Mouse (Mus musculus) neural tube, embryonic 12.5 days (tissue): Measurements from ENCODE around the gene Esam. TPM values are rescaled to one million over a fixed set of nuclear protein-coding genes. Genes with fewer than 3 reads are reported as not detected.

ENCODE experiments used
- ATAC-seq: fragments of 200-750 bp; cut with Nextera tagmentation; 2 replicates; pipeline ENCODE4 v1.8.0; 2017; ENCODE audit warnings: low read depth, mild to moderate bottlenecking, moderate TSS enrichment, moderate library complexity; ENCODE audit not compliant: low FRiP score
- H3K27ac ChIP-seq: fragments of 300-500 bp; sonication (generic); 2 replicates; pipeline ENCODE4 v1.5.1; 2016
- H3K27me3 ChIP-seq: fragments of 300-500 bp; sonication (generic); replicated peaks from 2 replicates; pipeline ENCODE4 v1.6.1; 2016; ENCODE audit warnings: mild to moderate bottlenecking
- H3K36me3 ChIP-seq: fragments of 300-500 bp; sonication (generic); 2 replicates; pipeline ENCODE4 v1.6.1; 2016; ENCODE audit warnings: mild to moderate bottlenecking
- H3K4me1 ChIP-seq: fragments of 300-500 bp; sonication (generic); 2 replicates; pipeline ENCODE4 v1.6.1; 2016
- H3K4me2 ChIP-seq: fragments of 300-500 bp; sonication (generic); replicated peaks from 2 replicates; pipeline ENCODE4 v1.6.1; 2016; ENCODE audit warnings: mild to moderate bottlenecking
- H3K4me3 ChIP-seq: fragments of 300-500 bp; sonication (generic); 2 replicates; pipeline ENCODE4 v1.5.1; 2016
- H3K9ac ChIP-seq: fragments of 300-500 bp; sonication (generic); 2 replicates; pipeline ENCODE4 v1.6.1; 2016; ENCODE audit warnings: mild to moderate bottlenecking
- H3K9me3 ChIP-seq: fragments of 300-500 bp; sonication (generic); 2 replicates; pipeline ENCODE4 v1.6.1; 2016; ENCODE audit warnings: mild to moderate bottlenecking
- WGBS: fragments of 180-500 bp; shearing (Covaris S2); methylation state at CpG from one replicate; pipeline ENCODE4 v1.1.7; 2016; 5-methylcytosine and 5-hydroxymethylcytosine counted together
- polyA plus RNA-seq: library from polyadenylated mRNA; unstranded; fragments of >200 nt; fragmentation: Nextera tagmentation; extraction: Ambion mirVana; gene quantifications from 2 replicates; pipeline ENCODE4 v1.2.1, GENCODE M21; 2016

The Esam gene
- polyA plus RNA-seq, 1 experiment from 2014 or later = 38.2 TPM

DNA sequence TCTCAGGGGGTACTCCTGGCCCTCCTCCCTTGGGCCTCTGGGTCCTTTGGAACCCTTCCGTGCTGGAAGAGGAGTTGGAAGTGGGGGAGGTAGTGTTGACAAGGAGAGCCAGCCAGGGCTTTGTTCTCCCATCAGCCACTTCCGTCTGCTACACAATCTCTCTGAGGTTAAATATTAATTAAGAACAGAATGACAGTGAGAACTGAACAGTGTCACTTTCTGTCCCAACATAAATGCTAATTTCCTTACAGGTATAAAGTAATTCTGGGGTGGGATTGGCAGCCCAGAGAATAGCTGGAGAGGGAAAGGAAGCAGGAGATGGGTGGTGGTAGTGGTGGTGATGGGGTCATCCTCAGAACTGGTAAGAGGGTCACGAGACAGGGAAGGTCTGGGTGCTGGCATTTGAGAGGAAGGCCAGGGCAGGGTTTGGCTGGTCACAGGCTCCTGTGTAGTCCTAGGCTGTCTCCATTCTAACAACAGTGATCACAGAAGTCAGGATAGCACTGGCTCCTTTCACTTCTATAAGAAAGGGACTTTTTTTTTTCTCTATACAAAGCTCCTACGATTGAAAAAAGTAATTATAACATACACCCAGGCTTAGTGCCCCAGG lies 40.8 kb downstream of the Esam start:
- Histone ChIP-seq H3K4me3 (no peak overlapping the region), H3K9ac (no peak overlapping the region), H3K4me1 (0 out of 2 replicates have a peak, but pooled peaks cover 3% of the 10 kb centered on the region), H3K36me3 (no peaks in the 10 kb centered on the region), H3K4me2 (no peak overlapping the region), H3K9me3 (no peaks in the 10 kb centered on the region), H3K27ac (no peak overlapping the region), H3K27me3 (no peaks in the 10 kb centered on the region)
- ATAC-seq = 0 out of 2 replicates have a peak, but pooled peaks have one; percentile 29
- WGBS = 38% methylated on average over 4 of the region's 4 CpGs

DNA sequence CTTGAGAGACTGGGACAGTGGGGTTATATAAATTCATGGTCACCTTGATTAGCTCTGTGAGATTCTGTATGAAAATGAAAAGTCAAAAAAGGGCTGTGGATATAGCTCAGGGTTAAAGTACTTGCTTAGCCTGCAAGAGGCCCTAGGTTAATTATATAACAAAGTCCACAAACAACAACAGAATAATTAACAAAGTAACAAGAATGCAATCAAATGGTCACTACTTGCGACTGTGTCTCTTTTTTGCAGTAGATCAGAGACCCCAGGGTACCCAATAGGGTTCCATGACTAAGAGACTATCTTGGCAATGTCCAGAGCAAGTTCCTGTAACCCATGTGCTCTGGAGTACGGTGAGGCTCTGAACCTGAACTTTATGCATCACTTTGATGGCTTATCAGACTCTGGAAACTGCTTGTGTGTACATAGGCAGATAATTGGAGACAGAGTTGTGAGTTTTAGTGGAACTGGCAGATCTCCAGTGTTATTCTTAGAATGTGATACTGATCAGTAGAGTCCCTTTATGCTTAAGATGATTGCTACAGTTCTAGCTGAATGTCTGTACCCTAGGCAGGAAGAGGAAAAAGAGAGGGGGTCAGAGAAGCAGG lies 41.5 kb downstream of the Esam start:
- Histone ChIP-seq H3K9me3 (no peaks in the 10 kb centered on the region), H3K9ac (no peak overlapping the region), H3K27me3 (no peaks in the 10 kb centered on the region), H3K27ac (no peak overlapping the region), H3K4me1 (0 out of 2 replicates have a peak, but pooled peaks cover 3% of the 10 kb centered on the region), H3K36me3 (no peaks in the 10 kb centered on the region), H3K4me2 (no peak overlapping the region), H3K4me3 (no peak overlapping the region)
- WGBS = 85% methylated on average over 2 of the region's 2 CpGs
- no peak for ATAC-seq

DNA sequence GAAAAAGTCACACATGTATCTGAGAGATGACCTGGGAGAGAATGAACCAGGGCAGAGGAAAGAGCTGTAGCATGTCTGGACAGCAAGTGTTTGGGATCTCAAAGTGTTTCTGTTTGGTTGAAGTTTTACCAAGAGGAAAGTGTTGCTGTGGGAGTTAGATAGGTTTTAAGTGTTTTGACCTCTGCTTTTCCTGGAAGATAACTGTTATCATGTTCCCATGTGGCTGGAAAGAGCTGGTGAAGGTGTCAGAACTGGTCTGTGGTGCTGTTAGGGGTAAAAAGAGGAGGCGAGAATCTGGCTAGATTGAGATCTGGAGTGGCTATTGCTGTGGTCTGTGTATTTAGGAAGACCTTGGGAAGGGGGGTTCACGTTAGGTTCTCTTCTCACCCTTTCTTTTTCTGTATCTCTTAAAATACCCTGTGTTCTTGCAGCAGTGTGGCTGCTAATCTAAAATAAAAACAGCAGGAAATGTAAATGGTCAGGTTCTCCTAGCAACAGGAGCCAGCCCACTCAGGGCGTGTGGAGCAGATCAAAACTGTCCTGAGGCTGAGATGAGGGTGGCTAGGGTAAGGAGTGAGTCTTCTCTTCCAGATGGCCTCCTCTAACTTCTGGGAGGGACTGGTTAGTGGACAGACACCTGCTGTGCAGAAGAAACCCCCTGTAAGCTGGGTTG lies 44.5 kb downstream of the Esam start:
- H3K9ac ChIP-seq = no peak overlapping the region
- no peak overlapping the region for H3K4me2 ChIP-seq
- no peak overlapping the region for H3K4me3 ChIP-seq
- no peaks in the 10 kb centered on the region for H3K9me3 ChIP-seq
- no peak for ATAC-seq
- H3K27me3 ChIP-seq = no peaks in the 10 kb centered on the region
- peaks cover 9% of the 10 kb centered on the region for H3K4me1 ChIP-seq
- no peak overlapping the region for H3K27ac ChIP-seq
- H3K36me3 ChIP-seq = no peaks in the 10 kb centered on the region
- 66% methylated on average over 3 of the region's 3 CpGs for WGBS

DNA sequence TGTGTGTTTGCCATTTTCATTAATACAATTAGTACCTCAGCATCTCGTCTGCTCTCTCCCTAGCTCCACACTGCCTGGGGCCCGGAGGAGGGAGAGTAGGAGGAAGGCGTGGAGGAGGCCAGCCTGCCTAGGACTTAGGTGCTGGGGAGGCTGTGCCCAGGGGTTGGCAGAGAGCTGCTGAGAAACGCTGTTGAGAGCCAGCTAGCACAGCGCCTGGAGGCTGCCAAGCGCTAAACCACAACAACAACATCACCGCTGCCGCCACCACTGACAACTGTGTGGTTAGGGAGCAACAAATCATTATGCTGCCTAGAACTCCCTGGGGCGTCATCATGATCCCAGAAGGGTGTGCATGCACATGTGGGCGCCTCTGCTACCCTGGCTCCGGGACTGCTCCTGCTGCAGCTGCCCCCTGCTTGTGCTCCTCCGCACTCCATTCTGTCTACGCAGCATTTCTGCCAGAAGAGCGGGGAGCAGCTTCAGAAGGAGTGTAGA lies 48.6 kb downstream of the Esam start:
- Histone ChIP-seq H3K36me3 (no peaks in the 10 kb centered on the region), H3K4me3 (no peak overlapping the region), H3K9me3 (no peaks in the 10 kb centered on the region), H3K27ac (no peak overlapping the region), H3K27me3 (no peaks in the 10 kb centered on the region), H3K9ac (no peak overlapping the region), H3K4me1 (peaks cover 6% of the 10 kb centered on the region), H3K4me2 (peak overlapping the region; percentile 43)
- peak; percentile 87 for ATAC-seq
- 28% methylated on average over 14 of the region's 14 CpGs for WGBS

DNA sequence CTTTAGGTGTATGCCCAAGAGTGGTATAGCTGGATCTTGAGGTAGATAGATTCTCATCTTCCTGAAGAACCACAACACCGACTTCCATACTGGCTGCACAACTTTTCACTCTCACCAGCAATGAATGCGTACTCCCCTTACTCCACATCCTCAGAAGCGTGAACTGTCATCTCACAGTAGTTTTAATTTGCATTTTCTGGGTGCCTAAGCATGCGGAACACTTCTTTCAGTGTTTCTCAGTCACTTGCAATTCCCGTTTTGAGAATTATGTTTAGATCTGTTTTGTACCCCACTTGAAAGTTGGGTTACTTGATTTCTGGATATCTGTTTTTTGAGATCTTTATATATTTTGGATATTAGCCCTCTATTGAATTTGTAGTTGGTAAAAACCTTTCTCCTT lies 55.7 kb downstream of the Esam start:
- H3K36me3 ChIP-seq = no peaks in the 10 kb centered on the region
- no peaks in the 10 kb centered on the region for H3K9me3 ChIP-seq
- H3K27ac ChIP-seq = no peak overlapping the region
- H3K27me3 ChIP-seq = no peaks in the 10 kb centered on the region
- no peaks in the 10 kb centered on the region for H3K4me1 ChIP-seq
- WGBS = 88% methylated on average over 5 of the region's 5 CpGs
- no peak overlapping the region for H3K9ac ChIP-seq
- no peak overlapping the region for H3K4me3 ChIP-seq
- H3K4me2 ChIP-seq = no peak overlapping the region
- ATAC-seq = no peak

DNA sequence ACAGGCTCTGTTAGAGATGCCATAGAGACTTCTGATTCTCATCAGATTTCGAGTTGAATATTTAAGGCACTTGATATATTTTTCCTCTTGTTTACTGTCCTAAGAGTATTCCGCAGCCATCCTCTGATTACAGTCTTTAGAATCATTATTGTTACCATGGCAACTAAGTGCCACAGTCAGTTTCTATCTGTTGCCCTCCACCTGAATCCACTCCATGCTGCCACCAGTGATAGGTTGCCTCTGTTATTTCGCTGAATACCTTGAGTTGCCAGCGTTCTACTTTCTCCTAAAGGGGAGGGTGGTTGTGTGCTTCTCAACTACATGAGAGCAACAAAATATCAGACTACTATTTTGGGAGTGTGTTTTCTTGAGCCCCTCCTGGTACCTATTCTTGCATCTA lies 58.8 kb downstream of the Esam start:
- Histone ChIP-seq H3K27ac (no peak overlapping the region), H3K27me3 (no peaks in the 10 kb centered on the region), H3K9ac (no peak overlapping the region), H3K9me3 (no peaks in the 10 kb centered on the region), H3K36me3 (no peaks in the 10 kb centered on the region), H3K4me2 (no peak overlapping the region), H3K4me3 (no peak overlapping the region), H3K4me1 (no peaks in the 10 kb centered on the region)
- 86% methylated on average over 4 of the region's 4 CpGs for WGBS
- ATAC-seq = no peak

Other genes with a start within 250 kb of the Esam start
- 7.7 and 8.2 TPM in 2 replicates for gene Ccdc15, start 179.6 kb upstream of the Esam start, polyA plus RNA-seq
- gene Hepacam, start 160.7 kb upstream of the Esam start, polyA plus RNA-seq = 0.32 and 0.52 TPM in 2 replicates
- 9.9 and 10.1 TPM in 2 replicates for gene Robo4, start 126.2 kb upstream of the Esam start, polyA plus RNA-seq
- gene Robo3, start 94.8 kb upstream of the Esam start, polyA plus RNA-seq = 124 and 127 TPM in 2 replicates
- gene Msantd2, start 38.8 kb upstream of the Esam start, polyA plus RNA-seq = 49.2 and 49.4 TPM in 2 replicates
- gene Vsig2, start 11.2 kb downstream of the Esam start, polyA plus RNA-seq = 0.58 and 1.3 TPM in 2 replicates
- 7.0 and 10.3 TPM in 2 replicates for gene Nrgn, start 24.8 kb downstream of the Esam start, polyA plus RNA-seq
- 8.8 and 10.5 TPM in 2 replicates for gene Siae, start 27.6 kb downstream of the Esam start, polyA plus RNA-seq
- 14.0 and 17.0 TPM in 2 replicates for gene Spa17, start 85.6 kb downstream of the Esam start, polyA plus RNA-seq
- gene Tbrg1, start 129.2 kb downstream of the Esam start, polyA plus RNA-seq = 114 and 115 TPM in 2 replicates
- gene Panx3, start 141.2 kb downstream of the Esam start, polyA plus RNA-seq = not detected in 2 replicates
- gene Olfr160, start 188.2 kb downstream of the Esam start, polyA plus RNA-seq = not detected in 2 replicates
- not detected in 2 replicates for gene Olfr874, start 217.0 kb downstream of the Esam start, polyA plus RNA-seq
- gene Olfr875, start 243.8 kb downstream of the Esam start, polyA plus RNA-seq = not detected in 2 replicates